Mouse (Mus musculus) frontal cortex, adult 2 months (tissue): Measurements from ENCODE around the gene Srcin1. TPM values are rescaled to one million over a fixed set of nuclear protein-coding genes. Genes with fewer than 3 reads are reported as not detected.
A peak's percentile ranks its signal among the peaks of the same experiment; 100 is the strongest.

ENCODE experiments used
- DNase-seq, 2 experiments: peaks; one replicate each; pipeline ENCODE4 v3.0.0; 2022; ENCODE audit warnings: low spot score in 1 of 2; ENCODE audit errors: extremely low spot score in 1 of 2
- polyA plus RNA-seq: library from polyadenylated mRNA; depleted of rRNA; stranded (reverse); fragments of >200 nt; gene quantifications from 2 replicates; pipeline ENCODE4 v1.2.3, GENCODE M21; 2012; rRNA removed

Srcin1 gene
- 117 and 123 TPM in 2 replicates for polyA plus RNA-seq

DNA sequence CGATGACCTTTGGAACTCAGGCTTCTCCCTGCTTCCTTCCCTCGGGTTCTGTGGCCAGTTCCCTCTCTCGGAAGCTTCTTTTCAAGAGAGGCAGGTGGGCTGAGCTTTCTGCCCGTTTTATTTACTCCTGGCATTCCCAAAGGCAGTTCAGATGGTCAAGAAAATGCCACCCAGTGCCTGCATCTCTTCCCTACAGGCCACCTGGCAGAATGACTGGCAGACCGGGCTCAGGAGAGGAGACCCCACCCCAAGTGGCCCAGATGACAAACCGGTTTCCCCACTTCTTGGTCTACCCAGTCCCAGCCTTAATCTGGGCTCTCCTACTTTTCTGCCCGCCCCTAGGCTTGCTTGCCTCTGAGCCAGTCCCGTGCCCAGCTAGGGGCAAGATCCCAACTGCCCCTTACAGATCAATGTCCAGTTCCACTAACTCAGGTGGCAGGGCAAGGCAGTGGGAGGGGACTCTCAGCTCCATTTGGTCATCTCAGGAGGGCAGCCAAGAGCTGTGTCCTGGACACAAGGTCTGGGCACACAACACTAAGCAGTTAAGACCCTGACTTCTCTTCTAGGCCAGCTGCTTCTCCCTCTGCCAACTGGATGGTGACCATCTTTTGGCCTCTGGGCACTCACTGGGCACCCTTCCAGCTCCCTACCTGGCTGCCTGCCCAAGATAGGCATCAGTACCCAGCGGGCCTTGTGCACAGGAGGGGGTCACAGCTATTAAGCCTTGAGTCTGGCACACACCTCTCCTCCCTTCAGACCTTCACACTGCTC lies at the start of gene Srcin1:
TSS of gene Srcin1 (minus strand) at position 51 of the 771 bp plus-strand sequence.
- peak in 1 of 2 experiments; percentile 78 for DNase-seq

DNA sequence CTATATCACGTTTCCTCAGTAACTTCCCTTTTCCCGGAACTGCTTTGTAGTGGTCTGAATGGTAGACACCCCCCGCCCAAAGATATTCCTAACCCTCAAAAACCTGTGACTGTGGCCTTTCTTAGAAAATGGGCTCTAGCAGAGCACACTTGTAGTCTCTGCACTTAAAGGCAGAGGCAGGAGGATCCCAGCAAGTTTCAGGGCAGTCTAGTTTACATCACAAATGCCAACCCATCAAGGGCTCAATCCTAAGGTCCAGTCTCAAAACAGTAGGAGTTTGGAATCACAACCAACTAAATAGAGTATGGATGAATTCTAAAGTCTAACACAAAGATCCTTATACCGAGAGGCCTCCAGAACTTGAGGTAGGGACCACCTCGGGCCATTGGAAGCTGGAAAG lies 49.6 kb upstream of the Srcin1 start:
- no peak for DNase-seq

DNA sequence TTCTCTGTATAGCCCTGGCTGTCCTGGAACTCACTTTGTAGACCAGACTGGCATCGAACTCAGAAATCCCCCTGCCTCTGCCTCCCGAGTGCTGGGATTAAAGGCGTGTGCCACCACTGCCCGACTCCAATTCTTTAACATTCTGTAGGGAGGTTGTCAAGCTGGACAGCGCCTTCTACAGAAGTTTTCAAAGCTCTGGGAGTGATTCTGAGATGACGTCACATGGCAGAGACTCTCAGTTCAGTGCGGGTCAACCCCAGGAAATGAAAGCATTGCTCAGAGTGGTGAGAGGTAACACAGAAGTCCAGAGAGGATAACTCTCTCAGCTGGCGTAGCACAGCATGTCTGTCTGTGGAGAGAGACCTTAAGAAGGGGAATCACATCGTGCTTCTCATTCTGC lies 47.2 kb upstream of the Srcin1 start:
- no peak for DNase-seq

DNA sequence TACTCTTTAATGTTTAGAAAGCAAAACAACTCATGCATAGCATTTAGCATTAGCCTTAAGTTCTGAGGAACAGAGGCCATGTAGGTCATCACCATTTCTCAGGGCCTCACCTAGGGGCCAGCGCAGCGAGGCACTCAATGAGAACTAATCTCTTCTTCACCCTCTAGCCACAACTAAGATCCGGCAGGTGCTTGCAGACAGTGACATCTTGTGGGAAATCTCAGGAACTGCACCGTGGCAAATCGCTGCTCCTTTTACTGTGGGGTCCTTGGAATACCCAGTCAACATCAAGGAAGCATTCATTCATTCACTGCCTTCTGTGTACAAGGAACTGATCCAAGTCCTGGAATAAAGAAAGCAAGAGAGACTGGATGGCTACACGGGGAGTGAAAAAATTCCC lies 46.5 kb upstream of the Srcin1 start:
- DNase-seq: peak in 1 of 2 experiments; percentile 85

DNA sequence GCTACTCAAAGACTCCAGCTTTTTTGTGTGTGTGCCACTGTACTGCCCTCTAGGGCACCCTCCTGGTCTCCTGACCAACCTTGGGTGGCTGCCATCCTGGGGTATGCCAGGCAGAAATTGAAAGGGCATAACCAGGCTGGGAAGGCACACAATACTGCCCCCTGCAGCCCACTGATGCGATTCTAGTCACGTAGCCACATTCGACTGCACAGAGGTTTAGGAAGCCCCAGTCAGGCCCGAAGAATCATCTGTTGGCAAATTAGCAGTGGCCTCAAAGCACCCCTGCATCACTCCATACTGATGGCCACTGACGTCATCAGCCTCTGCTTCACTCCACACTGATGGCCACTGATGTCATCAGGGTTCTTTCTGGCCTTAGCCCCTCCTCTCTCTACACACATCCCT lies 43.4 kb upstream of the Srcin1 start:
- DNase-seq: peak in 1 of 2 experiments; percentile 90

DNA sequence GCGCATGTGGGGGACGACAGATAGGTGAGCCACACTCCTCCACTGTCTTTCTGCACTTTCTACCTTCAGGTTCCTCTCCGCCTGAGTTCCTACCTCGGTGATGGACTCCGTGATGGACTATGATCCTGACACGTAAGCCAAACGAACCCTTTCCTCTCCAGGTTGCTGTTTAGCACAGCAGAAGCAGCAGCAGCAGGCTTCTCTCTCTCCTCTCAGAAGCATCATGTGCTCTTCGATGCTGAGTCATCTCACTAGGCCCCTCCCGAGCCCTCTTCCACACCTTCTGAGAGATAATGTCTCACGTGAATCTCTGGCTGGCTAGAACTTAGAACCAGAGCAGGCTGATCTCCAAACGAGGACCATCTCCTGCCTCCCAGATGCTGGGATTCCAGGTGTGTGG lies 42.4 kb upstream of the Srcin1 start:
- DNase-seq: peak in 1 of 2 experiments; percentile 51

DNA sequence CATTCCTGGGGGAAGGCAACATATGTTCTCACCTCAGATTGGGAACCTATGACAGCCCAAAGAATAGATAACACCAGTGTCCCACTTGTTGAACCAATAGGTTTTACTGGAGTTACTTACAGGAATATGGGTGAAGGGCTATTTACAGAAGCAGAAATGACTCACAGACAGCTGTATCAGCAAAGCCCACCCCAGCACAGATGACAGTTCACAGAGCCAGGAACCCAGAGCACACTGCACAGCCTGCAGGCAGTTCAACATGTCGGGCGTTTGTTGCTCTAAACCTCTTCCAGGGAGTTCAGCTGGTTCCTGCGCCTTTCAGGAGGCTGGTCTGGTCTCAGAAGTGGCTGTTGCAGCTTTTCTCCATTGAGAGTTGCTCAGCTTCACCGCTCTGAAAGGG lies 39.3 kb upstream of the Srcin1 start:
- DNase-seq: no peak

DNA sequence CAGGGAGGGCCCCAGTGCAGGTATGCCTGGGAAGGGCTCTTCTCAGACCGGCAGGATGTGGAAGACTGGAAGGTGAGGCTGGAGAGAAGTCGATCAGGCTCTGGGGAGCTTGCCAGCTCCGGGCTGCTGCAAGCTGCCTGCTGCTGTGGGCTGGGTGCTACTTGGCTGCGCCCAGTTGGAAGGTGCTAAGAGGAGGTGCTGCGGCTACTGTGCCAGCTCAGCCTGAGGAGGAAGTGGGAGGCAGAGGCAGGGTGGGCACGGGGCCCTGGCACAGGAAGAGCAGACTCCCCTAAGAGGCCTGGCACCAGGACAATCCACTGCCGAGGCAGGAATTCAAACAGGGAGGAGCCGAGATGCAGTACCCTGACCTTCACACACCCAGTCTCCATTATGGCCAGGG lies 35.1 kb upstream of the Srcin1 start:
- peak; percentile 80 to 87 for DNase-seq

DNA sequence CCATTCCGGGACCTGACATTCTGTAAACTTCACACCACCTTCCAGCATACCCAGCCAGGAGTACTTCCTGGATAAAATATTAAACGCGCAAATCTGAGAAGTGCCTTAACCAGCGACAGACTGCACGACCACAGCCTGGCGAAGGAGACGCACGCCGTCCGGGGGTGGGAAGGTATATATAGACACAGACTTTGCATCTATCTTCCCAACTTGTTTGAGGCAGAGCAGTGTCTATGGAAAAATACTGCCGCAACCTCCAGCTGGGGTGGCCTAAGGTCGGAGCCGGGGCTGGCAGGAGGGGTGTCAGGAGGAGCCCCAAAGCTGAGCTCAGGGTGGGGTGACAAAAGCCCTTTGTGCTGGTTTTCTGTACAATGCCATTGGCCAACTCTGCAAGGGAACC lies 33.8 kb upstream of the Srcin1 start:
- DNase-seq: peak; percentile 78 to 85

DNA sequence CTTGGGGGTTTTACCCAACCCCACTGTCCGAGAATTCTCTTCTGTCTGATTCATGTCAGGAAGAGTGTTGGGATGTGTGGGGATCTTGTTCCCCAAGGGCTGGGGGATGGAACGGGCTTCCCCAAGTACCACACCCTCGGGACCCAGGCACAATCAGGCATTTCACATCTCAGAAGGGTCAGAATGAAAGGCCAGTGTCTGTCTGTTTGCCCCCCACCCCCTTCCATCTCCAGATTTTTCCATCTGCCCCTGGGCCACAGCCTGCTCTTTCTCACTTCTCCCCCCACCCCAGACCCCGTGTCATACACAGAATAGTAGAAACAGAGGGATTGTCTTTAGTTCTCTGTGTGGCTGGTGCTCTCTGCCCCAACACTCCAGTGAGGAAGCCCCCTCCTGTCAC lies 32.9 kb upstream of the Srcin1 start:
- peak in 1 of 2 experiments; percentile 27 for DNase-seq

DNA sequence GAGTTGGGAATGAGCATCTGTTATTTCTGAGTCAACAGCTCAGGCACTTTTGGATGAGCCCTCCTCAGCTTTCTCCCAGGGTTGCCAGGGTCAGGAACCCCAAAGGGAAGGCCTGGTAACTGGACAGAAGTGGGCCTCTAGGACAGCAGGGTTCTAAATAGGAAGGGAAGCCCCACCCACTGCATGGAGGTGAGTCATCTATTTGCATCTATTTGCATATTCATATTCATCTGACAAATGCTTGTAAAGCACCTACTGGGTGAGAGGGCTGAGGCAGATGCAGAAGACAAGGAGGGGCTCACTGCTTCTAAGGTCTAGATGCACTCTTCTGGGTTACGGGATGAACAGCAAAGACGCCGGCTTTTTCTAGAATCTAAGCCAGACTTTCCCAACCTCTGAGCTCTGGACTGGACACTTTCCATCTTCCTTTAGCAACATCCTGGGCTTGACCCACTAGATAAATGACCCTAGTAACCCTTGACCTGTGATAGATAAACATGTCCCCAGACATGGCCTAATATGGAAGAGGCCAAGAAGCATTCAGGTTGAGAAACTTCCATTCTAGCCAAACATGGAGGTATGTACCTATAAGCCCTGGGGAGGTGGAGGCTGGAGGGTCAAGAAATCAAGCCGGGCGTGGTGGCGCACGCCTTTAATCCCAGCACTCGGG lies 31.2 kb upstream of the Srcin1 start:
- DNase-seq: peak in 1 of 2 experiments; percentile 30

DNA sequence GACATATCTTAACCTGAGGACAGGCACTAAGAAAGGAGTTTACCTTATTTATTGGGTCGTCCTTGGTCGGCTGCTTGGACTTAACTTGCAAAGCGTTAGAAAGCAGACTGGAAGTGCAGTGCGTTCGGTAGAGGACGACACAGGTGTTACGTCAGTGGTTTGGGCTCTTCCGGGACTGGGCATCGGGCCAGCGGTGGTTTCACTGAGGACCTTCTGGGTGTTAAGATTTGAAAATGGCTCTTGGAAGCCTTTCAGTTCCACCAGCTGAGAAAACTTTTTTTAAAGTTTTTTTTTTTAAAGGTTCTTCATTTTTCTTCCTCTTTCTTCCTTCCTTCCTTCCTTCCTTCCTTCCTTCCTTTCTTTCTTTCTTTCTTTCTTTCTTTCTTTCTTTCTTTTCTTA lies 27.9 kb upstream of the Srcin1 start:
- peak in 1 of 2 experiments; percentile 17 for DNase-seq

DNA sequence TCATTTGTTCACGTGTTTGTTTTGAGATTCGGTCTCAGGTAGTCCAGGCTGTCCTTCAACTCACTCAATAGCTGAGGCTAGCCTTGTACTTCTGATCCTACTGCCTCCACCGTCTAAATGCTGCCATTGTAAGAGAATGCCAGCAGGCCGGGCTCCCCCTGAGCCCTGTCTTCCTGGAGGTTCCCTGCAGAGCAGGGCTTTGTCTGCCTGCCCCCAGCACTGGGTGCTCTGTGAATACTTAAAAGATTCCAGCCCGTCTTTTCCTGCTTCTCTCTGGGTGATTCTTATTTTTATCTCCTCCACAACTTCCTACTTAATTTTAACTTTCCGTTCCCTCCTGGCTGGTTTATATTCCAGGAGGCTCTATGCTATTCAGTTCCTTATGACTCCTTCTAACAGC lies 26.2 kb upstream of the Srcin1 start:
- DNase-seq: peak in 1 of 2 experiments; percentile 34

DNA sequence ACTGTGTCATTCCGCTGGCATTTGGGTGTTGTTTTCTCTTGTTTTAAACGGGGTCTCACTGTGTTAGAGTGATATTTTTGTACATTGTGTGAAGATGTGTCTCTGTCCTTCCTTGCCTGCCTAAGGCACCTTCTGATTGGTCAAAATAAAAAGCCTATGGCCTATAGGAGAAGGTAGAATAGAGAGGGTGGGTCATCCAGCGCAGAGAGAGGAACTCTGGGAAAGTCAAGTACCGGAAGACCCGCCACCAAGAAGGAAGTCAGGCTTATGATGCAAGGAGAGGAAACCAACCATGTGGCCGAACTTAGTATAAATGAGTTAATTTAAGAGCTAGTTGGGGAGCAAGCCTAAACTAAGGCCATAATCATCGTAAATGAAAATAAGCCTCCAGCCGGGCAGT lies 23.1 kb upstream of the Srcin1 start:
- no peak for DNase-seq

DNA sequence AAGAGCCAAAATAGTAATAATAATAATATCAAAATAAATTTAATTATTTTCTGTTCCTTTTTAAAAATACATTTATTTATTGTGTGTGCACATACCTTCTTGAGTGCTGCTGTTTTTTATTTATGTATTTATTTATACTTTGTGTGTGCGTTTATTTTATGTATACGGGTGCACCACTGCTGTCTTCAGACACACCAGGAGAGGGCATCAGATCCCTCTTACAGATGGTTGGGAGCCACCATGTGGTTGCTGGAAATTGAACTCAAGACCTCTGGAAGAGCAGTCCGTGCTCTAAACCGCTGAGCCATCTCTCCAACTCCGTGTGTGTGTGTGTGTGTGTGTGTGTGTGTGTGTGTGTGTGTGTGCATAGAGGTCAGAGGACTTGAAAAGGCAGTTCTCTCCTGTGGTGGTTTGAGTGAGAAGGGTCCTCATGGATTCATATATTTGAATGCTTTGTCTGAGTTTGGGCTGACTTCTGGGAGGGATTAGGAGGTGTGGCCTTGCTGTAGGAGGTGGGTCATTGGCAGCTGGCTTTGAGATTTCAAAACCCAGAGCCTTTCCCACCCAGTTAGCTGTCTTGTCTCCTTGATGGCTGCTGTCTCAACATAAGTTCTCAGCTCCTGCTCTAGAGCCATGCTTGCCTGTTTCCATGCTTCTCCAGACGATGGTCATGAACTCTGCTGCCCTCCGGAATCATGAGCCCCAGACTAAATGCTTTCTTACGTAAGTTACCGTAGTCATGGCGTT lies 22.1 kb upstream of the Srcin1 start:
- DNase-seq: no peak

DNA sequence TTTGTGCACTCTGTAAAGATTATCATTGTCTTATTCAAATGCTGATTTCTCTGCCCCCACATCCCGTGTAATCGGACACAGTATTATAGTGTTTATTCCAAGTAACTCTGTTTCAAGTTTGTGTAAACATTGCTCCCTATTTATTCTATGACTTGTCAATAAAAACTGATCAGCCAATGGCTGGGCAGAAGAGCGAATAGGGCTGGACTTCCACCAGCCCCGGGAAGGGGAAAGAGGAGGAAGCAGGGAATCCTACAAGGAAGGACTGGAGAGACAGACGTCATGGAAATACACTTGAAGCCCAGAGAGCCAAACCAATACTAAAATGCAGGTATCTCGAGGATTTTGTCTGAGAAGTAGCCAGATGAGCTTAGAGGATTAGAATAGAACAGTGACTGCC lies 18.1 kb upstream of the Srcin1 start:
- no peak for DNase-seq

DNA sequence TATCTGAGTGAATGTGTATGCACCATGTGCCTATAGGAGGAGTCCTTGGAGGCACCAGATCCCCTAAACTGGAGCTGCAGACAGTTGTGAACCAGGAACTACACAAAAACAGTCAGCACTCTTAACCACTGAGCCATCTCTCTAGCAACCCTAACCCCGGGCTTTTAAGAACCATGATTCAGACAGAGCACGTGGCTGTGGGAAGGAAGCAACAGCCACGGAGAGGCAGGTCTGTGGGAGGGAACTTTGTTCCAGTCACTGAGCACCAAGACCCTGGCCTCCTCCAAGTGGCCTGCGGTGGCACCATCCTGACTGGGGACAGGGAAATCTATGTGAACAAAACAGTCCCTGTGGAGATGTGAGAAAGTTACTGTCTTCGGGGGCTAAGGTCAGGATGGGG lies 15.9 kb upstream of the Srcin1 start:
- DNase-seq: no peak

DNA sequence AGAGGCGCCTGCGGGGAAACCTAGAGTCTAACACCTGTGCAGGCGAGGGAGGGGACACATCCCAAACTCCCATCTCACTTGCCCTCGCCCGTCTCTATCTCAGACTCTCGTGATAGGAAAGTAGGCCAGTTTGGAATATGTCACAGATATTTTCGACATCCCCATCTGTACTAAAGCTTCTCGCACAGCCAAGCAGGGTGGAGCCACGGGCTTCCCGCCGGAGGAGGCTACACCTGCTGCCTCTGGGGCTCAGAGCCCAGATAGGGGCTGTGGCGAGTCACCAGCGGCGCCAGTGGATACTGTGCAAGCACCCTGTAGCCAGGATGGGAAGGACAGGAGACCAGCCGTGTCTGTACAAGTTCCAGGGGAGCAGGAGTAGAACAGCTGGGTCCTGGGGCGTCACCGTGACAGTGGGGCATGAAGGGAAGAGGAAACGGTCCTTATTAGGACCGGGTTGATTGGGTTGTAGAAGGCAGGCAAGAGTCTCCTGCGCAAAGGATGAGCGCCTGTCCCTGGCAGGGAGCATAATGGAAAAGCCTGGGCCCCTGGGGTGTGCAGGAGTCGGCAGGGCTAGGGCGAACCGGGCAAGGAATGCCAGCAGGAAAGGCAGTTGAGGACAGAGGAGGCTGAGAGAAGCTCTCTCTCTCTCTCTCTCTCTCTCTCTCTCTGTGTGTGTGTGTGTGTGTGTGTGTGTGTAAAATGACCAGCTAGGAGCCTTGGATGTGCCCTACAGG lies 14.4 kb upstream of the Srcin1 start:
- DNase-seq: peak in 1 of 2 experiments; percentile 76

DNA sequence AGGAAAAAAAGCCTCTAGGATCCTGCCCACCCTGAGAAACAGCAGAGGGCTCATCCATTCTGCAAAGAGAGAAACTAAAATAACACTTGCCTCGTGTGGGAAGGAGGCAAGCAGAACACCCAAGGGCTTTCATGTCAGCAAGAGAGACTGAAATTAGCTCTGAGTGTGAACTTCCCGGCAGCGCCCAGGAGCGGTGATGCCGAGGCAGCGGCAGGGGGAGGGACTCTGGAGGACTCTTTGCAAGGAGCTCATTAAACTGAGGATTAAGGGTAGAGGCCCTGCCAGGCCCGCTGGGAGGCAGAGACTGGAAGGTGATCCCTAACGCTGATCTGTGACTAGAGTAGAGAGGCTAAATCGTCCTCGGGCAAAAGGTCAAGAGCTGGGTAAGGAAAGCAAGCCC lies 13.2 kb upstream of the Srcin1 start:
- DNase-seq: peak in 1 of 2 experiments; percentile 79

DNA sequence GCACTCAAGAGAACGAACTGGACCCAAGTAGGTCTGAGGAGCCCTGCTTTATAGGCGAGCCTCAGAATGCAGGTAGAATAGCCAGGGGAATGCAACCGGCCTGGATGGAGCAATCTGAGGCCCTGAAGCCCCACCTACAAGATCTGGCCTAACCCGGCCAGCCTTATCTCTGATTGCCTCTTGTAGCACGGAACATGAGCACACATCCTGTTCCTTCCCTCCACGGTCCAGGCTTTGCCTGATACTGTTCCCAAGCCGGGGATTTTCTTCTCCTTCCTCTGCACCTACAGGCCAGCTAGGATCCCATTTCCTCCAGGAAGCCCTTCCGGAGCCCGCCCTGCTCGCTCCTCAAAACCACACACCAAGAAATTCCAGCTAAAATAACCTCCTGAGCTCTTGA lies 9.9 kb upstream of the Srcin1 start:
- no peak for DNase-seq

DNA sequence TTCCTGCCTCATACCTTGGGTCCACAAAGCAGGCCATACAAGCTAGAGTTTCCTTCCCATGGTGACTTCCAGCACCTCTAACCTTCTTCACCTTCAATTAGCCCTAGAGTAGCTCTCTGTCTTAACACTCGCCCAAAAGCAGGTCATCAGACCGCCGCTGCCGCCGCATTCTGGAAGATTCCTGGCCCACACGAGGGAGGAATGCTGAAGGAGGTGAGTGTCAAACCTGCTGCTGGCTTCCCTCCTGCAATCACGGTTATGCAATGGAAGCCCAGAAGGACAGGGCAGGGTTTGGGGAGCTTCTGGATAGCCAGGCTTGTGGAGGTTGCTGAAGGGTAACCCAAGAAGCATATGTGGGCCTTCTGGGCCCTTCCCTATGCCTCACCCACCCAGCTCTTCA lies 8.5 kb upstream of the Srcin1 start:
- no peak for DNase-seq
